Mouse (Mus musculus): Measurements from ENCODE around the gene Snrpc. TPM values are rescaled to one million over a fixed set of nuclear protein-coding genes. Genes with fewer than 3 reads are reported as not detected.

Snrpc gene
- total RNA-seq, 2 experiments from 2014 or later = 66.9 to 69.7 TPM

DNA sequence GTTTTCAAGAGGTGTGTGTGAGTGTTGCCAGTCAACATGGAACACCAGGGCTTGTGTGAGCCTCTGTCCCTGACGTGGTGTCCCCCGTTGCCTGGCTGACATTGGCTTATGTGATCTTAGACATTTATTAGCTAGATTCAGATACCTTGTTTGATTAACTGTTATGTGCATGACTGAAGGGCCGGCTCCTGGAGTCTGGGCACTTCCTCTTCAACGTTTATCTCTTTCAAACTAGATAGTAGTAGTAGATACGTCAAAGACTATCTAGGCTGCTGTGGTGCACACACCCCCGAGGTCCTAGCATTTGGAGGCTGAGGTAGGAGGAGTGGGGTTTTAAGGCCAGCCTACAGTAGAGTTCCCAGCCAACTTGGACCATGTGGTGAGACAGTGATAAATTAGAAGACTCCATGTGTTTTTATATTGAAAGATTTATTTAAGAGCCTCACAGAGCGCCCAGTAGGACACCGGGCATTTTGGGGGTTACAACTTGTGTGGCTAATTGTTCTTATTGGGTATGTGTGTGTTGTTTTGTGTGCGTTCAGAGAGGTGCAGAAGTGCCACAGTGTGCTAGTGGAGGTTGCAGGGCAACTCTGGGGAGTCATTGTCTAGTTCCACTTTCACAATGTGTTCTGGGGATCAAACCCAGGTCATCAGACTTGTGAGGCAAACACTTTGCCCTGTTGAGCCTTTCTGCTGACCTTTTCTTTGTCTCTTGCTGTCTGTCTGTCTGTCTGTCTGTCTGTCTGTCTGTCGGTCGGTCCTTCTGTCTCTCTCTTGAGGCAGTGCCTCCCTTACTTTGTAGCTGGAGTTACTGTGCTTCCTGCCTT, 19.9 kb downstream of the Snrpc start:
- no peak for DNase-seq (ENCODE audit: low spot score)

DNA sequence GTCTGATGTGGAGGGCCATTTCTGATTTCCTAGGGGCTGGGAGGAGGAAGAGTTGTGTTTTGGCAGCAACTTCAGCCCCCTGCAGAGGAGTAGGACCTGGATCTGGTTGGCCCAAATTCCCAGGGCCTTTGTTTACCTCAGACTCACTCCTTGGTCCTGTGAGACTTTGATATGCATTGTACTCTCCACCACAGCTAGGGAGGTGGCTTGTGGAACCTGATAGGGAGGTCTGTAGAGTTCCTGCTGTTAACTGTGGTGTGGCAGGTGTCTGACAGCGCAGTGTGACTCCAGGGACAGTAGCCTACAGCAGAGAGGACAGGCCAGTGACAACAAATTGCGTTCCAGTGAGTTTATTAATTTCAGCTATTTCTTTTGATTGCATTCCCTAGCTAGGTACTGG, 21.2 kb downstream of the Snrpc start:
- DNase-seq (ENCODE audit: low spot score) = no peak

DNA sequence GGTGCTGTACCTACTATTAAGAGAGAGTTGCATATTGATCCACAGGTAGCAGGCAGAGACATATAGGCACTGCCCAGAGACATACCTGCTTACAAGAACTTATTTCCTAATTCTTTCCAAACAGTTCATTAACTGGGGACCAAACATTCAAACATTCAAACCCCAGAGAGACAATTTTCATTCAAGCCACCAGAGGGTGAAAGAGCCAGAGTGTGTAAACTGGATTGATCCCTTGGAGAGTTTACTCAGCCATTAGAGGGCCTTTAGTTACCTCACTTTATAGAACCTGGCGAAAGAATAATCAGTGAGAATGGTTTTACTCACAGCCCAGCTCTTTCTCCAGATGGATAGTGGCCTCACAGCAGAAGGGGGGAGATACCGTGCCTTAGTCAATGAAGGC, 27.5 kb downstream of the Snrpc start:
- no peak for DNase-seq (ENCODE audit: low spot score)

DNA sequence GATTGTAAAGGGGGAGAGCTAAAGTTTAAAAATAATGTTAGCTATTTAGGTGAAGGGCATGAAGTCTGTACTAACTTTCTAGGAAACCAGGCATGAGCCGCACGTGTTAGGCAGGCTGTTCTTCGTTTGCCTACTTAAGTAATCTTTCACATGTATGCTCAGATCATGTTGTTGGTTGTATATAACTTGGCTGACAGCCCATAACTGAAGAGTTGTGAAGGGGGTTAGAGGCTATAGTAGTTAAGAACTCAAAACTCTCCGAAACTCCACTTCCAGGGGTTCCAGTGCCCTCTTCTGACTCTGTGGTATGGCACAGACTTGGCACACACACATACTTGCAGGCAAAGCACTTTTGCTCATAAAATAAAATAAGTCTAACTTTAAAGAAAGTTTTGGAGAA, 28.8 kb downstream of the Snrpc start:
- no peak for DNase-seq (ENCODE audit: low spot score)

DNA sequence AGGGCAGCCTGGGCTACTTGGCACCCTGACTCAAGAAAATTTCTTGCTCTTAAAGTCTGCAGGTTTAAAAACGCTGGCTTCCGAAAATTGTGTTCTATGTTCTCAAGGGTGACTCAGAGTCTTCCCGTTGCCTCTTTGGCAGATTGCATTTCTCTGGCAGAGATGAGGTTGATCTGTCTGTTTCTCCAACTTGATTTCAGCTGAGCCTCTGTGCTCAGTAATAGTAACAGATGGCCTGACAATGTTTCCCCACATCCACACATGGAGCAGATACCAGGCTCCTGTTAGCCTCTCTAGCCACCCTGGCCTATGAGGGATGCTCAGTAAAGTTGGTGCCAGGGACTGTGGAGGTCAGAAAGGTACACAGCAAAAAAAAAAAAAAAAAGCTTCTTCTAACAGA, 33.9 kb downstream of the Snrpc start:
- peak; percentile 20 for DNase-seq (ENCODE audit: low spot score)

DNA sequence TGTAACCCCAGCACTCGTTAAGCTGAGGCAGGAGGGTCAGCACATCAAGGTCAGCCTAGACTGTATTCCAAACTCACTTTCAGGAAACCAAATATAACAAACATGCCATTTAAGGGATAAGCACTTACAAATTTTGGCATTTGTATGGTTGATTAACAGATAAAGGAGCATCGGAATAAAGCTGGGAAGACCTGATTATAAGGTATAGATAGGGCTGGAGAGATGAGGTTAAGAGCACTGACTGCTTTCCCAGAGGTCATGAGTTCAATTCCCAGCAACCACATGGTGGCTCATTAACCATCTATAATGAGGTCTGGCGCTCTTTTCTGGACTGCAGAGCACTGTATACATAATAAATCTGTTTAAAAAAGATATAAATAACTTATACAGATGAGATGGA, 35.6 kb downstream of the Snrpc start:
- no peak for DNase-seq (ENCODE audit: low spot score)

DNA sequence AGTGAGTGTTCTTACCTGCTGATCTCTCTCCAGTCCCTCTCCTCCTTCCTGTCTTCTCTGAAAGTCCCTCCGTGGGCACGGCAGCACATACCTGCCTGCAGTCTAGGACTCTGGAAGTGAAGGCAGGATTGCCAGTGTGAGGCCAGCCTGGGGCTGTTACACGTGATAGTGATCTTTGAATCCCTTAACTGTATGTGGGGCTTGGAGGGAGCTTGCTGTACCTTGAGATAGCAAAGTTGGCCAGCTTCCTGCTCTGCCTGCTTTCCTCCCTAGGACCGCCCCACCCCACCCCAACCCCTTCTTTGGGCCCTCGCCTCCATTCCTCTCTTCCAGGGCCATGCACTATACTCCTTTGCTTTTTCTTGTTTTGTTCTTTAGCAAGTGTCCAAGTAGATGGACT, 36.6 kb downstream of the Snrpc start:
- no peak for DNase-seq (ENCODE audit: low spot score)

DNA sequence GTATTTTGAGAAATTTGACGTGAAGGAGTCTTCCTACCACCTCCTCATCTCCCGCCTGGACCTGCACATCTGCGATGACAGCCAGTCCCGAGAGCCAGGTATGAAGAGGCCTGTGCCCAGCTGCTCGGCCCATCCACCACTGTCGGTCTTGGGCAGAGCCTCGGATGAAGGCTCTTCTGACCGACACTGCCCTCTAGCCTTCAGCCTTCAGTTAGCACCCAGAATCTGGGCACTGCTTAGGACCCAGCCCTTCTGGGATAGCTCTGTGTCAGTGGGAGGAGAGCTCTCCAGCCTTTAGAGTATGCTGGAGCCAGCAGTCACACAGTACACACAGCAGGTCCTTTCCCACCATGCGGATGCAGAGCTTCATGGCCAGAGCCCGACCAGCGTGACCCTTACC, 43.6 kb downstream of the Snrpc start:
- DNase-seq (ENCODE audit: low spot score) = peak; percentile 34

DNA sequence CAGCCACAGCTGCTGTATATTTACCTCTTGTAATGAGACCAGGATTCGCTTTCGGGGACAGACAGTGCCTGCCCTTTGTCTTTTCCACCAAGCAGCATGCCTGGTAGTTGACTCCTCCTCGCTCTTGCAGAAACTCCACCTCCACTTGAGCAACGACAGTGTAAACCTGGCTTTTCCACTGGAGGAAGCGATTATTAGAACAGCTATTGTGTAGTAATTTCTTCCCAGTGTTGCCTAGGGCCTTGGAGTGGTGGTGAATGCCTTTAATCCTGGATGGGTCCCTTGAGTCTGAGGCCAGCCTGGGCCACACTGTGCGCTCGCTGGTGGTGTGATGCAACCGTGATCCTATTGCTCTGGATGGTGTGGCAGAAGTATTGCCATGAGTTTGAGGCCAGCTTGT, 45.2 kb downstream of the Snrpc start:
- no peak for DNase-seq (ENCODE audit: low spot score)

DNA sequence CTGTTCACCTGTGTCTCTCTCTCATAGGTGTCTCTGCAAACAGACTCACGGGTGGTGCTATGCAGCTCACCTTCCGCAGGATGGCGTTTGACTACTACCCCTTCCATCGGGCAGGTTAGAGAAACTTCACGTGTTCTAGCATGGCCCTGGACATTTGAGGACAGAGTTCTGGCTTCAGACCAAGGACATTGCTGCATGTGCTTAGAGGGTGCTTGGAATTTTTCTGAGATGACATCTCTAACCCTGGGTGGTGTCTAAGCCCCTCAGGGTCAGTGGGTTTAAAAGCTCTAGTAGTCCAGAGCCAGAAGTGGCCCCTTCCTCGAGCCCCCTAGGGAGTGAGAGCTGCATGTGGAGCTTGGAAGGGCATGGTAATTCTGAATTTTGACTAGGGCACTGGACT, 46.0 kb downstream of the Snrpc start:
- DNase-seq (ENCODE audit: low spot score) = no peak

DNA sequence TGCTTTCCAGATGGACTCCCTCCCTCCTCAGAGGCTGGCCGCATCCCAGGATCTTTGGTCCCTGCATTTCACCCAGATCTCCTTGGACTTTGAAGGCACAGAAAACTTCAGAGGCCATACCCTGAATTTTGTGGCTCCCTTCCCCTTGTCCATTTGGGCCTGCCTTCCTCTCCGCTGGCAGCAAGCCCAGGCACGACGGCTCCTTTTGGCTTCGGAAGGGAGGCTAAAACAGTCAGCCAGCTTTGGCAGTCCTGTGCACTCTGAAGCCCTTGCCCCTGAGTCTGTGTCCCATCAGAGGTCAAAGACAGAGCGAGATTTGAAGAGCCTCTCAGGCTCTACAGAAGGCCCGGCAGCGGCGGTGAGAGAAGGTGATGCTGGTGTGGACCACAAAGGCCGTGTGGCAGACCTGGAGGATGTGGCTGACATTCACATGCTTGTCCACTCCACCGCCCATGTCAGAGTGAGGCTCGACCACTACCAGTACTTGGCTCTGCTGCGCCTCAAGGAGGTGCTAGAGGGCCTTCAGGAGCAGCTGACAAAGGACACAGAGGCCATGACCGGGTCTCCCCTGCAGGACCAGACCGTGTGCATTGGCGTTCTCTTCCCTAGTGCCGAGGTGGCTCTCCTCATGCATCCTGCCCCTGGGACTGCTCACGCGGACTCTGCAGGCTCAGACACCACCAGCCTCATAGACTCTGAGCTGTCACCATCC, 48.7 kb downstream of the Snrpc start:
- DNase-seq (ENCODE audit: low spot score) = peak; percentile 13

Other genes with a start within 250 kb of the Snrpc start
- gene Nudt3, start 214.7 kb upstream of the Snrpc start, total RNA-seq (2021) = 100 to 1,000 TPM; 249 to 272 TPM
- 1 to 10 TPM in 1 of 2 experiments, not detected in 1; 1.5 TPM for gene RPS10-NUDT3, start 202.9 kb upstream of the Snrpc start, total RNA-seq (2021)
- 100 to 1,000 TPM; 400 to 411 TPM for gene Rps10, start 201.5 kb upstream of the Snrpc start, total RNA-seq (2021)
- under 1 TPM in 1 of 2 experiments, not detected in 1; 0.33 TPM for gene Pacsin1, start 182.6 kb upstream of the Snrpc start, total RNA-seq (2021)
- gene Spdef, start 109.2 kb upstream of the Snrpc start, total RNA-seq (2021) = not detected
- 100 to 1,000 TPM; 211 to 222 TPM for gene D17Wsu92e, start 17.5 kb upstream of the Snrpc start, total RNA-seq (2021)
- gene Uhrf1bp1, start 18.3 kb downstream of the Snrpc start, total RNA-seq (2021) = 10 to 100 TPM; 23.7 to 26.1 TPM
- 10 to 100 TPM; 10.2 to 11.0 TPM for gene Anks1, start 71.2 kb downstream of the Snrpc start, total RNA-seq (2021)
- 10 to 100 TPM; 16.8 to 17.4 TPM for gene Taf11, start 71.7 kb downstream of the Snrpc start, total RNA-seq (2021)
- not detected for gene Tcp11, start 242.5 kb downstream of the Snrpc start, total RNA-seq (2021)

Measured in gastrocnemius, adult 18-20 months (tissue).